Mouse (Mus musculus) kidney, adult 2 months (tissue): ENCODE results near the gene Mri1. TPM values are rescaled to one million over a fixed set of nuclear protein-coding genes. Genes with fewer than 3 reads are reported as not detected.
A peak's percentile ranks its signal among the peaks of the same experiment; 100 is the strongest.

ENCODE experiments used
- DNase-seq: peaks from one replicate; pipeline ENCODE4 v3.0.0; 2021
- H3K27ac ChIP-seq: fragments of 200-500 bp; 2 replicates; pipeline ENCODE4 v1.5.1; 2012; ENCODE audit warnings: low read depth, low read length, control low read depth, inconsistent platforms; ENCODE audit not compliant: insufficient read depth
- H3K27me3 ChIP-seq: fragments of 200-500 bp; replicated peaks from 2 replicates; pipeline ENCODE4 v1.6.1; 2012; ENCODE audit warnings: mild to moderate bottlenecking, moderate library complexity, low read length, inconsistent platforms; ENCODE audit not compliant: control insufficient read depth, insufficient read depth
- H3K36me3 ChIP-seq: fragments of 200-500 bp; 2 replicates; pipeline ENCODE4 v1.6.1; 2012; ENCODE audit warnings: mild to moderate bottlenecking, moderate library complexity, low read length, inconsistent platforms; ENCODE audit not compliant: control insufficient read depth, insufficient read depth
- H3K4me1 ChIP-seq: fragments of 200-500 bp; 2 replicates; pipeline ENCODE4 v1.6.1; 2011; ENCODE audit warnings: low read length; ENCODE audit not compliant: control insufficient read depth, insufficient read depth
- H3K4me3 ChIP-seq: fragments of 200-500 bp; 2 replicates; pipeline ENCODE4 v1.5.1; 2011; ENCODE audit warnings: mild to moderate bottlenecking, low read depth, low read length, control low read depth; ENCODE audit not compliant: insufficient read depth
- CTCF ChIP-seq: fragments of 200-500 bp; conservative IDR thresholded peaks from 2 replicates; pipeline ENCODE4 v1.5.1; 2011; ENCODE audit warnings: low read depth, mild to moderate bottlenecking, control low read depth, low read length, moderate library complexity, mixed read lengths; ENCODE audit not compliant: insufficient read depth, insufficient read length
- POLR2A ChIP-seq: fragments of 200-500 bp; IDR thresholded peaks from one replicate; pipeline ENCODE4 v1.6.1; 2011; ENCODE audit warnings: low read depth, low read length, control low read depth
- WGBS: fragments of 180-500 bp; shearing (Covaris S2); methylation state at CpG from one replicate; pipeline ENCODE4 v1.1.7; 2018; 5-methylcytosine and 5-hydroxymethylcytosine counted together
- polyA plus RNA-seq: library from polyadenylated mRNA; depleted of rRNA; stranded (reverse); fragments of >200 nt; gene quantifications from 2 replicates; pipeline ENCODE4 v1.2.3, GENCODE M21; 2012

Gene Mri1
- polyA plus RNA-seq, 1 experiment = 39.3 TPM

- no peak overlapping the region for H3K27ac ChIP-seq
- no peaks in the 10 kb centered on the region for H3K36me3 ChIP-seq
Measured at GRCm38 (mm10) chr8:84255858-84256257, 1.3 kb downstream of the Mri1 start.

GRCm38 (mm10) chr8:84249257-84250170 is 7.6 kb downstream of the Mri1 start, which contains the start of gene D8Ertd738e:
D8Ertd738e (minus strand) TSS chr8:84249719.
- no peaks in the 10 kb centered on the region for H3K27me3 ChIP-seq
- TF ChIP-seq POLR2A (peak; percentile 92), CTCF (no peak)
- DNase-seq = peak; percentile 95
- peak within 1 kb of the TSS; percentile 94 for H3K4me3 ChIP-seq
- peaks cover 2% of the 10 kb centered on the region; the same call in 1 of the 2 replicates for H3K4me1 ChIP-seq
- H3K36me3 ChIP-seq = no peaks in the 10 kb centered on the region
- H3K27ac ChIP-seq = peak within 1 kb of the TSS; percentile 41; the same call in 1 of the 2 replicates
- WGBS = 3% methylated on average over 52 of the region's 52 CpGs

More at GRCm38 (mm10) chr8:84255858-84256257, 1.3 kb downstream of the Mri1 start:
- no peak for DNase-seq
- peaks cover 6% of the 10 kb centered on the region for H3K4me1 ChIP-seq
- peak overlapping the region; percentile 82 for H3K4me3 ChIP-seq
- no peaks in the 10 kb centered on the region for H3K27me3 ChIP-seq
- TF ChIP-seq POLR2A = no peak
- TF ChIP-seq CTCF = no peak
- WGBS = 88% methylated on average over 3 of the region's 3 CpGs

- WGBS = 24% methylated on average over 2 of the region's 2 CpGs
- peak; percentile 81 for DNase-seq
- no peaks in the 10 kb centered on the region for H3K27me3 ChIP-seq
- H3K27ac ChIP-seq = no peak overlapping the region
- peaks cover 4% of the 10 kb centered on the region; the same call in 1 of the 2 replicates for H3K4me1 ChIP-seq
- no peak overlapping the region for H3K4me3 ChIP-seq
- no peak for TF ChIP-seq CTCF
- TF ChIP-seq POLR2A = no peak
- H3K36me3 ChIP-seq = no peaks in the 10 kb centered on the region
Measured at GRCm38 (mm10) chr8:84241821-84242220, 15.3 kb downstream of the Mri1 start.

GRCm38 (mm10) chr8:84241167-84241566 is 16.0 kb downstream of the Mri1 start:
- Histone ChIP-seq H3K4me3 (no peak overlapping the region), H3K36me3 (no peaks in the 10 kb centered on the region), H3K4me1 (peaks cover 4% of the 10 kb centered on the region; the same call in 1 of the 2 replicates), H3K27me3 (no peaks in the 10 kb centered on the region), H3K27ac (no peak overlapping the region)
- 59% methylated on average over 6 of the region's 6 CpGs for WGBS
- DNase-seq = no peak
- TF ChIP-seq POLR2A (no peak), CTCF (no peak)

GRCm38 (mm10) chr8:84237542-84238229 is 19.4 kb downstream of the Mri1 start:
- Histone ChIP-seq H3K27ac (peak overlapping the region; percentile 76), H3K27me3 (no peaks in the 10 kb centered on the region), H3K36me3 (no peaks in the 10 kb centered on the region), H3K4me1 (peaks cover 12% of the 10 kb centered on the region; the same call in 1 of the 2 replicates), H3K4me3 (peak overlapping the region; percentile 57)
- TF ChIP-seq CTCF (no peak), POLR2A (no peak)
- DNase-seq = no peak
- WGBS = 11% methylated on average over 19 of the region's 19 CpGs

- peak; percentile 100 for DNase-seq
- WGBS = under 1% methylated on average over 35 of the region's 35 CpGs
- Histone ChIP-seq H3K27me3 (no peaks in the 10 kb centered on the region), H3K27ac (peak within 1 kb of the TSS; percentile 76), H3K36me3 (no peaks in the 10 kb centered on the region), H3K4me1 (peaks cover 10% of the 10 kb centered on the region; the same call in 1 of the 2 replicates), H3K4me3 (peak within 1 kb of the TSS; percentile 90)
- no peak for TF ChIP-seq POLR2A
- no peak for TF ChIP-seq CTCF
Measured at GRCm38 (mm10) chr8:84236998-84237473, 20.1 kb downstream of the Mri1 start, which contains the start of gene Zswim4. Zswim4 (minus strand) TSS chr8:84237055.
